8 mouse cellular contexts compared by ENCODE assay signal in genomic region chr5:118172078-118172723, GRCm38 (mm10). TPM values are rescaled to one million over a fixed set of nuclear protein-coding genes. Genes with fewer than 3 reads are reported as not detected.
A peak's percentile ranks its signal among the peaks of the same experiment; 100 is the strongest.
DNase-seq lines count a peak whose midpoint lies in the region; ATAC-seq and TF ChIP-seq lines count a peak whose summit lies in the region.

No protein-coding gene starts in this region.

- H3K4me1 ChIP-seq in lung, embryonic 14.5 days (ENCODE audit: insufficient read depth), result no peaks in the 10 kb centered on the region
- H3K4me1 ChIP-seq in embryonic facial prominence, embryonic 11.5 days (ENCODE audit: control insufficient read depth, insufficient read depth, low read length), result peaks cover 7% of the 10 kb centered on the region
- peaks cover 22% of the 10 kb centered on the region for H3K4me1 ChIP-seq in intestine, embryonic 14.5 days (replicated peaks; ENCODE audit: control insufficient read depth, insufficient read depth, low read length)

- no peak for DNase-seq in lung, embryonic 14.5 days
- no peak for DNase-seq in lung, postnatal 36 days
- peak; percentile 18 for DNase-seq in embryonic facial prominence, embryonic 11.5 days (ENCODE audit: low spot score)
- DNase-seq in intestine, embryonic 14.5 days (ENCODE audit: low spot score), result peak; percentile 71
- peak; percentile 38 for DNase-seq in naive thymus-derived CD4-positive, alpha-beta T cell, adult 2 months (ENCODE audit: low read depth)
- no peak for DNase-seq in urinary bladder, postnatal 4 days (ENCODE audit: low spot score in 2 of 2)
- no peak for DNase-seq in cerebellum, adult 11-12 months
- DNase-seq in testis, postnatal 14 days (ENCODE audit: low spot score), result no peak

- H3K27me3 ChIP-seq in lung, embryonic 14.5 days (ENCODE audit: insufficient read depth, low read length), result peaks cover 76% of the 10 kb centered on the region
- peaks cover 62% of the 10 kb centered on the region for H3K27me3 ChIP-seq in embryonic facial prominence, embryonic 11.5 days (ENCODE audit: control insufficient read depth, insufficient read depth, low read length)
- peaks cover 76% of the 10 kb centered on the region for H3K27me3 ChIP-seq in intestine, embryonic 14.5 days (replicated peaks; ENCODE audit: control insufficient read depth, insufficient read depth, low read length)

- peak overlapping the region; percentile 25 for H3K4me3 ChIP-seq in lung, embryonic 14.5 days (ENCODE audit: low read depth, low read length)
- peak overlapping the region; percentile 21 for H3K4me3 ChIP-seq in embryonic facial prominence, embryonic 11.5 days (ENCODE audit: low read depth, low read length)
- H3K4me3 ChIP-seq in intestine, embryonic 14.5 days (ENCODE audit: low read depth, low read length), result peak overlapping the region; percentile 34

- no peak for ATAC-seq in lung, embryonic 14.5 days (ENCODE audit: insufficient read depth)
- ATAC-seq in embryonic facial prominence, embryonic 11.5 days (replicated peaks; ENCODE audit: insufficient number of reproducible peaks, low FRiP score, low TSS enrichment, low read depth), result no peak
- no peak for ATAC-seq in intestine, embryonic 14.5 days (replicated peaks; ENCODE audit: low FRiP score, low TSS enrichment, low read depth)

- H3K27ac ChIP-seq in lung, embryonic 14.5 days (ENCODE audit: low read depth), result no peak overlapping the region
- H3K27ac ChIP-seq in embryonic facial prominence, embryonic 11.5 days (replicated peaks; ENCODE audit: low read depth, low read length), result no peak overlapping the region
- H3K27ac ChIP-seq in intestine, embryonic 14.5 days (ENCODE audit: low read depth), result no peak overlapping the region

- WGBS in lung, embryonic 14.5 days, result 2% methylated on average over 27 of the region's 27 CpGs
- under 1% methylated on average over 27 of the region's 27 CpGs for WGBS in embryonic facial prominence, embryonic 11.5 days
- under 1% methylated on average over 27 of the region's 27 CpGs for WGBS in intestine, embryonic 14.5 days

- H3K9me3 ChIP-seq in lung, embryonic 14.5 days (ENCODE audit: low read depth, low read length), result no peaks in the 10 kb centered on the region
- no peaks in the 10 kb centered on the region for H3K9me3 ChIP-seq in embryonic facial prominence, embryonic 11.5 days (replicated peaks; ENCODE audit: control insufficient read depth, low read length)
- peaks cover 4% of the 10 kb centered on the region; the same call in 1 of the 2 replicates for H3K9me3 ChIP-seq in intestine, embryonic 14.5 days (ENCODE audit: control insufficient read depth, low read length)

- peak overlapping the region; percentile 59 for H3K4me2 ChIP-seq in lung, embryonic 14.5 days
- H3K4me2 ChIP-seq in embryonic facial prominence, embryonic 11.5 days (ENCODE audit: low read depth, low read length), result peak overlapping the region; percentile 16
- H3K4me2 ChIP-seq in intestine, embryonic 14.5 days (ENCODE audit: low read length), result peak overlapping the region; percentile 49

- no peak overlapping the region for H3K9ac ChIP-seq in lung, embryonic 14.5 days
- H3K9ac ChIP-seq in embryonic facial prominence, embryonic 11.5 days (replicated peaks; ENCODE audit: low read length), result no peak overlapping the region
- no peak overlapping the region for H3K9ac ChIP-seq in intestine, embryonic 14.5 days (ENCODE audit: low read length)

- TF ChIP-seq CTCF in lung, embryonic 14.5 days (IDR thresholded peaks at IDR 0.05; ENCODE audit: low read depth), result no peak

- no peaks in the 10 kb centered on the region for H3K36me3 ChIP-seq in lung, embryonic 14.5 days (ENCODE audit: insufficient read depth)
- no peaks in the 10 kb centered on the region for H3K36me3 ChIP-seq in embryonic facial prominence, embryonic 11.5 days (replicated peaks; ENCODE audit: control insufficient read depth, insufficient read depth, low read depth, low read length)
- H3K36me3 ChIP-seq in intestine, embryonic 14.5 days (ENCODE audit: control insufficient read depth, insufficient read depth, low read length), result no peaks in the 10 kb centered on the region

RNA-seq across cellular contexts. Expression of gene Hrk, which starts 7.8 kb away (rescaled TPM):
- polyA plus RNA-seq in lung, embryonic 14.5 days (2014; fragmentation: Nextera tagmentation; extraction: Ambion mirVana), result 0.04 TPM in 1 of 2 replicates, not detected in the other
- 0.38 and 0.49 TPM in 2 replicates for polyA plus RNA-seq in embryonic facial prominence, embryonic 11.5 days (2014; fragmentation: Nextera tagmentation; extraction: Ambion mirVana)
- polyA plus RNA-seq in intestine, embryonic 14.5 days (2014; fragmentation: Nextera tagmentation; extraction: Ambion mirVana), result 0.22 and 0.28 TPM in 2 replicates

RNA-seq across cellular contexts. Expression of gene Fbxw8, which starts 16.9 kb away (rescaled TPM):
- polyA plus RNA-seq in lung, embryonic 14.5 days (2014; fragmentation: Nextera tagmentation; extraction: Ambion mirVana), result 31.1 and 31.3 TPM in 2 replicates
- 22.2 and 22.3 TPM in 2 replicates for polyA plus RNA-seq in embryonic facial prominence, embryonic 11.5 days (2014; fragmentation: Nextera tagmentation; extraction: Ambion mirVana)
- polyA plus RNA-seq in intestine, embryonic 14.5 days (2014; fragmentation: Nextera tagmentation; extraction: Ambion mirVana), result 25.2 and 25.3 TPM in 2 replicates

Comparison
In these comparisons a context has a peak if more than half of its experiments do, and no peak if none do; other contexts are left out.
1. DNase-seq: peak in embryonic facial prominence, embryonic 11.5 days (single experiment), intestine, embryonic 14.5 days (single experiment) and naive thymus-derived CD4-positive, alpha-beta T cell, adult 2 months (single experiment); none in lung, embryonic 14.5 days (single experiment), lung, postnatal 36 days (single experiment), urinary bladder, postnatal 4 days (0 of 2), cerebellum, adult 11-12 months (single experiment) and testis, postnatal 14 days (single experiment).
2. Peak in every context shown above with its lines, with median percentiles within 50 percentile points of each other: H3K4me2 ChIP-seq and H3K4me3 ChIP-seq.